Mouse (Mus musculus) ES-Bruce4 (cell line): ENCODE results near the gene Atp6v0c.

ENCODE experiments used
- CTCF ChIP-seq: IDR thresholded peaks from one replicate; pipeline ENCODE4 v1.8.1; 2011; ENCODE audit warnings: low read depth, low read length
- EP300 ChIP-seq: IDR thresholded peaks from 2 replicates; pipeline ENCODE4 v1.6.1; 2011; ENCODE audit warnings: low read depth, low read length; ENCODE audit not compliant: insufficient read depth
- POLR2A ChIP-seq: IDR thresholded peaks from one replicate; pipeline ENCODE4 v1.8.1; 2011; ENCODE audit warnings: low read length; ENCODE audit not compliant: insufficient read depth

GRCm38 (mm10) chr17:24204846-24205245 lies 35.3 kb upstream of the Atp6v0c start:
- TF ChIP-seq CTCF (no peak), POLR2A (no peak), EP300 (no peak)
